Mouse (Mus musculus) heart, adult 2 months (tissue): ENCODE data around the gene Pold2.

Experiments used
- CTCF ChIP-seq: fragments of 200-600 bp; IDR thresholded peaks from 2 replicates; pipeline ENCODE4 v1.8.1; 2022; ENCODE audit warnings: antibody characterized with exemption, mild to moderate bottlenecking, moderate library complexity
- EP300 ChIP-seq: fragments of 200-500 bp; IDR thresholded peaks from 2 replicates; pipeline ENCODE4 v1.6.1; 2011; ENCODE audit warnings: low read depth, low read length, control low read depth; ENCODE audit not compliant: insufficient read depth
- POLR2A ChIP-seq: fragments of 200-500 bp; IDR thresholded peaks from 2 replicates; pipeline ENCODE4 v1.6.1; 2011; ENCODE audit warnings: mild to moderate bottlenecking, low read depth, low read length, control low read depth; ENCODE audit not compliant: insufficient read depth

GRCm38 (mm10) chr11:5835057-5835456 lies 43.0 kb downstream of the Pold2 start:
- TF ChIP-seq POLR2A (no peak), CTCF (no peak), EP300 (no peak)
